Mouse (Mus musculus) frontal cortex, postnatal 36 days (tissue): ENCODE data around the gene BC024978.
A peak's percentile ranks its signal among the peaks of the same experiment; 100 is the strongest.
"Not testable (repeated sequence)": the region's sequence is repeated elsewhere in the genome, so short reads cannot be mapped to it uniquely, and the experiment has no call there.

Source experiments
- DNase-seq, 2 experiments: peaks; one replicate each; pipeline ENCODE4 v3.0.0; 2022; ENCODE audit warnings: low spot score in 2 of 2

BC024978 gene

GRCm38 (mm10) chr7:27222538-27222937 lies 27.0 kb downstream of the BC024978 start:
- no peak for DNase-seq

- DNase-seq, result peak in 1 of 2 experiments; percentile 34
These were observed 29.4 kb downstream of the BC024978 start for GRCm38 (mm10) chr7:27224877-27225575.

- no peak for DNase-seq
These were observed 31.7 kb downstream of the BC024978 start for GRCm38 (mm10) chr7:27227276-27227675.

GRCm38 (mm10) chr7:27227676-27228075 lies 32.1 kb downstream of the BC024978 start:
- DNase-seq, result no peak

- DNase-seq, result peak; percentile 88 to 91
These were observed 32.8 kb downstream of the BC024978 start, which contains the start of gene Itpkc for GRCm38 (mm10) chr7:27228281-27228821. Itpkc (minus strand) TSS chr7:27228661.

- no peak for DNase-seq
These were observed 33.3 kb downstream of the BC024978 start for GRCm38 (mm10) chr7:27228865-27229264.

DNA sequence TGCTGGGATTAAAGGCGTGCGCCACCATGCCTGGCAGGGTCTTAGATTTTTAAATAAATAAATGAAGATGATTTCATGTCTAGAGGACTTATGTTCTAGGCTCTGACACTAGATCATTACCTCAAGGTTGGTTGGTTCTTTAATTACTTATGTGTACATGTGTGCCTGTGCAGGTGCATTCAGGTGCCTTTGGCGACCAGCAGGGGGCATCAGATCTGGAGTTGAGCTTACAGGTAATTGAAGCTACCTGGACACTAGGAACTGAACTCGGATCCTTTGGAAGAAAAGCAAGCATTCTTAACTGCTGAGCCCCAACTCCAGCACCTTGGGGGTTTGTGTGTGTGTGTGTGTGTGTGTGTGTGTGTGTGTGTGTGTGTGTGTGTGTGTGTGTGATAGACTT lies 35.2 kb downstream of the BC024978 start:
- DNase-seq, result no peak

DNA sequence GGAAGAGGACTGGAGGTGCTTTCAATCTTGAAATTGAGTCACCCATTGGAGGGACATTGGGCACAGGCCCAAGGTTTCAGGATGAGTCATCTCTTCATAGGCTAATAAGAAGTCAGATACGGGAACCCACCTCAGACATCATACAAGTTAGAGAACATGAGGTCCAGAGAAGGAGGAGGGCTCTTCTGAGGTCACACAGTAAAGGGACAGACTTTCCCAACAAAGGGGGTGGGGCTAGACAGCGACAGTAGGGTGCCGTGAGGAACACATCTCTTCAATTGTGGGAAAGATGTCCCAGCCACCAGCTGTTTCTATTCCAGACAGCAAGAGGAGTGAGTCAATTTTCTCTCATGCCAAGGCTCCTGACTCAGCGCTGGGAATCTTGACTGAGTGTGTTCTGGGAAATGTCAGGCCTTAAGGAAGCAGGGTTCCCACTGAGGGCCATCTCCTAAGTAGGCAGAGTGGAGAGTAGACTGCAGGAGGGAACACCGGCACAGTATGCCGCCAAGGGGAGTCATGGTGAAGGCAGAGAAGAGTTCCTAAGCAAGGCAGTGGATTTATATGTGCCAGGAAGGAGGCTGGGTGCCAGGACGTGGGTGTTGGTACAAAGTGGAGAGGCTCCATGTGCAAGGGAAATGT lies 36.2 kb downstream of the BC024978 start:
- DNase-seq, result peak; percentile 83 to 85

DNA sequence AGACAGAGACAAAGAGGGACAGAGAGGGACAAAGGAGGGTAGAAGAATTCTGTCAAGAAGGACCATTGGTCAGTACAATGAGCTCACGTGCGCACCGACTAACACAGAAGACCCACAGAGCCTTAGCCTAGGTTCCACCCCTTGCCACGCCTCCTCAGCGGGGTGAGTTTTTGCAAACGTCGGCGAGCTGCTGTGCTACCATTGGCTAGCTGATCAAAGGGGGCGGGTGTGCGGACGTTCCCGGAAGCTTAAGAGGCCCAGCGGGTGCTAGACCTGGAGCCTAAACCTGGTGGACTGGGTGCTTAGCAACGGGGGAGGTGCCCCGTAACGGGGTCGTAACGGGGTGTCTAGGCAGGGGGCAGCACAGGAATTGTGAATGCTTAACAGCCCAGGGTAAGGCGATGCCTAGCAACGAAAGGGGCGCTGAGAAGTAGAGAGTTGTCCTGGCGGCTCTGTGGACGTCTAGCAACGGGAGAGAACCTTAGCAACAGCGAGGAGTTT lies 37.2 kb downstream of the BC024978 start, which contains the start of gene Coq8b:
Gene Coq8b, plus strand, starts transcription at position 243 of the 501 bp plus-strand sequence.
- peak; percentile 91 to 92 for DNase-seq

GRCm38 (mm10) chr7:27233300-27233699 lies 37.7 kb downstream of the BC024978 start:
- no peak for DNase-seq

GRCm38 (mm10) chr7:27235726-27236125 lies 40.1 kb downstream of the BC024978 start:
- no peak for DNase-seq

DNA sequence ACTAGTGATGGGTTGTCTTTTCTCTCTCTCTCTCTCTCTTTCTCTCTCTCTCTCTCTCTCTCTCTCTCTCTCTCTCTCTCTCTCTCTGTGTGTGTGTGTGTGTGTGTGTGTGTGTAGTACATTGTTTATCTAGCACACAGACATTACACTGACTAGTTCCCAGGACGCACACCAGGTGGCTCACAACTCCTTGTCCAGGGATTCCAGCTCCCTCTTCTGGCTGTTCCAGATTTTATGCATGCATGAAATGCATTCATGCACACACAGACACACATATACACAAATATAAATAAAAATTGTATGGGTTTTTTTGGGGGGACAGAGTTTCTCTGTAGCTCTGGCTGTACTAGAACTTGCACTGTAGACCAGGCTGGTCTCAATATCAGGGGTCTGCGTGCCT lies 41.9 kb downstream of the BC024978 start:
- DNase-seq, result no peak

- DNase-seq, result no peak
These were observed 43.0 kb downstream of the BC024978 start for GRCm38 (mm10) chr7:27238568-27238967.

DNA sequence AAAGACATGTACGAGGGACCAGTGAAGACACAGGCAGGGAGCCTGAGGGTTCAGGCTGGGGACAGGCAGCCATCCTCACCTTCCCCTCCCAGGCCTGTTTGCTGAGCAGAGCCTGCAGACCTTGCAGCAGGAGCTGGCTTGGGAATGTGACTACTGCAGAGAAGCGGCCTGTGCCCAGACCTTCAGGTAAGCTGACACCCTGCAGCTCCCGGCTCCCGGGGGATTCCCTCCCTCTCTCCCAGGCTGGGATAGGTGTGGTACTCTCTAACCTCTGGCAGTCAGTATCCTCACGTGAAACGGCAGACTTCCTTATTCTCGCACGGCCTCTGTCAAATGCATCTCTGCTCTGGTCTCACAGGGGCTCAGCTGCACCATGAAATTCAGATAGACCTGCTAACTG lies 47.6 kb downstream of the BC024978 start:
- no peak for DNase-seq

DNA sequence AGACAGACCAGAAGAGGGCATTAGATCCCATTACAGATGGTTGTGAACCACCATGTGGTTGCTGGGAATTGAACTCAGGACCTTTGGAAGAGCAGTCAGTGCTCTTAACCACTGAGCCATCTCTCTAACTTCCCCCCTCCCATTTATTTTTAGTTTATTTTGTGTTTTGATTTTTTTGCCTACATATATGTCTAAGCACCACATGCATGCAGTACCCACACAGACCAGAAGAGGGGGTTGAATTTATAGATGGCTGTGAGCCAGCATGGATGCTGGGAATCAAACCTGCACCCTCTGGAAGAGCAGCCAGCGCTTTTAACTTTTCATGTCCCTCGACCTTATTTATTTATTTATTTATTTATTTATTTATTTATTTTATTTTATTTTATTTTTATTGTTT lies 48.5 kb downstream of the BC024978 start:
- DNase-seq, result not testable (repeated sequence)

GRCm38 (mm10) chr7:27249146-27249545 lies 53.6 kb downstream of the BC024978 start:
- no peak for DNase-seq

DNA sequence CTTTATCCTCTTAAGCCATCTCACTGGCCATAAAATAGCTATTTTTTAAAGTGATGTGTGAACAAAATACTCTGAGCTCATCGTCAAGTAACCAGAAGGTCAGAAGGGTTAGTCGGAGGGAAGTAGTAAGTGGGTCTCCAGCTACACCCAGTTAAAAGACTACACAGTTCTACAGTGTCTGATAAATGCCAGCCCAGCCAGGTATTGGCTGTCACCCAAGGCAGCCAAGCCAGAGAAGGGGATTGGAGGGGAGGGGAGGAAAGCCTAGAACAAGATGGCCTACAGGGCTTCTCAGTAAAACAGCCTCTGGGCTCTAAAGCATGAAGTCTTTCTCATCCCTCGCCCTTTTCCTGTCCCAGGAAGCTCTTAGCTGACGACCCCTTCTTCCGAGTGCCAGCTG lies 54.3 kb downstream of the BC024978 start:
- no peak for DNase-seq

DNA sequence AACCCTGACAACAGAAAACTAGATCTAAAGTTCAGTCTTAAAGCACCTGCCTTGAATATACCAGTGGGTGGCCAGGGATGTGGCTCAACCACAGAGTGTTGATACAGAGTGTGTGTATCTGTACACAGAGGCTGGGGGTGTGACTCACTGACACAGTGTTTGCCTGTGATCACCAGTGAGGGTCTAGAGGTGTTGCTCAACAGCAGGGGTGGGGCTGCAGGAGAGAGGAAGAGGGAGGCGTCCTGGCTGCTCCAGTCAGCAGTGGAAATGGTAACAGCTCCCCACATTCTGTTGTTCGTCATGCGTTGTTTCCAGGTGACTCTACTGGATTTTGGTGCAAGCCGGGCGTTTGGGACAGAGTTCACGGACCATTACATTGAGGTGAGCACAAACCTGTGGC lies 56.4 kb downstream of the BC024978 start:
- no peak for DNase-seq

DNA sequence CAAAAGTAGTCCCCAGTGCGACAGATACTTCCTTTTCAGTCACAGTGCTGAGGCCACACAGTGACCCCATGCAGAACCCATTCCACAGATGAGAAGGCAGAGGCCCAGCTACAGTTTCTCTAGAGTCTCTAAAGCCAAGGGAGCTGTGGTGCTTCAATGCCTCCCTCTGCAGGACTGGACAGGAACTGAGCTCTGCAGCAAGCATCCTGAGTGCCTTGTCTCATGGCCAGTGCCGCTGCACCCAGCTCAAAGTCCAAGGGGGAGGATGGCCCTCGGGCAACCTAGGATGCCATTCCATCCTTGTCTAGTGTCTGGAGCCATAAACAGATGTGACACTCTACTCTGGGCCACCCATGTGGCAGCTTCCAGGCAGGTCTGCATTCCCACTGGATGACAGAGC lies 60.1 kb downstream of the BC024978 start:
- DNase-seq, result no peak

DNA sequence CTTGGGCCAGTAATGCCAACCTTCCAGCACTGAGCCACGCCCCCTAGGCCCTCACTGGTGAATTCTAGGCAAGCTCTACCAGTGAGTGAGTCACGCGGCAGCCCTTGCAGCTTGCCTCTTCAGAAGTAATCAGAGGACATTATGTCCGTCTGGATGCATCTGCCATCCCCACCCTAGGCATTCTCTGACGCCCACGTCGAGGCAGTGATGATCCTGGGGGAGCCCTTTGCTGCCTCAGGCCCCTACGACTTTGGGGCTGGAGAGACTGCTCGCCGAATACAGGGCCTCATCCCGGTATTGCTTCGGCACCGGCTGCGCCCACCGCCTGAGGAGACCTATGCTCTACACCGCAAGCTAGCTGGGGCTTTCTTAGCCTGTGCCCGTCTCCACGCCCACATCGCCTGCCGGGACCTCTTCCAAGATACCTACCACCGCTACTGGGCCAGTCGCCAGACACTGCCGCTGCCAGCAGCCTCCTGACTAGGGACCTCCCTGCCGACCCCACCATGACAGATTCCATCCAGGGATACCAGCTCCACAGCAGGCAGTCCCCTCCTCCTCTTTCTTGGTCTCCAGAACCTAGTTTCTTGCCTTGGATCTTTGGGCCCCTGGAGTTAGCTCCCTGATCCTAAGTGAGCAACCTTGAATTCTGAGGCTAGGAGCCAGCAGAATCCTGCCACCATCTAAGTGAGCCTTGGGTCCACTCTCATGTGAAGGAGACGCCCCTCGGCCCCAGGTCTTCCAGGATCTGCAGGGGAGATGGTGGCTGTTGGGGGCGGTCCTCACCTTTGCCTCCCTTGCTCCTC lies 61.7 kb downstream of the BC024978 start:
- DNase-seq, result peak; percentile 85 to 87

- DNase-seq, result no peak
These were observed 62.2 kb downstream of the BC024978 start for GRCm38 (mm10) chr7:27257852-27258204.
